ENCODE assay signal across 28 mouse cellular contexts in the genomic region with DNA sequence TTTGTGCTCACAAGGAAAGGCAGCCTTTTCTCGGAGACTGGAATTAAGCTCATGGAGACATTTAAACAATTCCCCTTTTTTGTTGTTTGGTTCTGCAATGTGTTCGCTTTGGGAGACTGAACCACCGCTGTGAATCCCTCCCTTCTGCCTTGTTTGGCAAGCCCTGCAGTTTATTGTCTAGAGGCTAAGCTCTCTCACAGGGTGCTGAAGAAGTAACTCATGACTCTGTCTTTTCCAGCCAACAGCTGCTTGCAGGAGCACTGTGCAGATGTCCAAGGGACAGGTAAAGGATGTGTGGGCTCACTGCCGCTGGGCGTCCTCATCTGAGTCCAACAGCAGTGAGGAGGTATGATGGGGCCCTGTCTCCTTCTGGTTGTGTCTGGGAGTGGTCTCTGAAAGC. TPM values are rescaled to one million over a fixed set of nuclear protein-coding genes. Genes with fewer than 3 reads are reported as not detected.
DNase-seq lines count a peak whose midpoint lies in the region; ATAC-seq and TF ChIP-seq lines count a peak whose summit lies in the region.
"Had no signal": no experiment of that assay in that cellular context is flagged by ENCODE, and none has a peak within 500 bp of the region (broad histone marks: within the 10 kb centered on the region; RNA-seq: fewer than 3 reads in every experiment).

No protein-coding gene starts in this region.

- TF ChIP-seq CTCF in hindbrain, postnatal 0 days (IDR thresholded peaks at IDR 0.05; ENCODE audit: low read depth) = no peak
- no peak for TF ChIP-seq CTCF in midbrain, postnatal 0 days (IDR thresholded peaks at IDR 0.05)

- no peak overlapping the region for H3K4me3 ChIP-seq in forebrain, embryonic 15.5 days
- no peak overlapping the region for H3K4me3 ChIP-seq in forebrain, embryonic 12.5 days (replicated peaks)
- H3K4me3 ChIP-seq in hindbrain, postnatal 0 days (ENCODE audit: low read length) = no peak overlapping the region
- no peak overlapping the region for H3K4me3 ChIP-seq in hindbrain, embryonic 10.5 days
- H3K4me3 ChIP-seq in midbrain, postnatal 0 days (ENCODE audit: low read depth, low read length) = no peak overlapping the region
- H3K4me3 ChIP-seq: embryonic facial prominence, embryonic 13.5 days; erythroblast, embryonic 14.5 days; liver, embryonic 12.5 days; stomach, embryonic 15.5 days had no signal

- no peak for ATAC-seq in forebrain, embryonic 15.5 days (replicated peaks)
- ATAC-seq in forebrain, embryonic 12.5 days (ENCODE audit: low FRiP score) = no peak
- ATAC-seq in hindbrain, postnatal 0 days = 0 out of 2 replicates have a peak, but pooled peaks have one; percentile 45
- peak; percentile 31; the same call in 1 of the 2 replicates for ATAC-seq in midbrain, postnatal 0 days (ENCODE audit: low FRiP score)
- ATAC-seq: liver, embryonic 12.5 days; liver, postnatal 0 days had no signal

- peak; percentile 15 for DNase-seq in hindbrain, postnatal 0 days (ENCODE audit: low spot score)
- DNase-seq in hindbrain, embryonic 10.5 days (ENCODE audit: low spot score) = no peak
- peak; percentile 24 for DNase-seq in brain, adult 2 months (ENCODE audit: low read depth, low spot score)
- DNase-seq in midbrain, postnatal 0 days (ENCODE audit: low spot score) = no peak
- DNase-seq in adrenal gland, postnatal 25 days = no peak
- DNase-seq: cerebellum, adult 11 months; cerebellum, adult 9-11 months; embryo, embryonic 11 days; gastrocnemius, postnatal 14 days; heart, postnatal 14 days; kidney, adult 18-20 months; kidney, postnatal 36 days; layer of hippocampus, postnatal 36 days; left cerebral cortex, postnatal 4 days; liver, postnatal 0 days; lung, postnatal 36 days; right cerebral cortex, postnatal 25 days had no signal

- peak overlapping the region; percentile 48; the same call in 1 of the 2 replicates for H3K27ac ChIP-seq in forebrain, embryonic 15.5 days (replicated peaks)
- H3K27ac ChIP-seq in forebrain, embryonic 12.5 days = no peak overlapping the region
- 0 out of 2 replicates have a peak overlapping the region, but pooled peaks have one; percentile 36 for H3K27ac ChIP-seq in hindbrain, postnatal 0 days
- H3K27ac ChIP-seq in hindbrain, embryonic 10.5 days = no peak overlapping the region
- H3K27ac ChIP-seq in midbrain, postnatal 0 days (ENCODE audit: low read depth, low read length) = 0 out of 2 replicates have a peak overlapping the region, but pooled peaks have one; percentile 38
- H3K27ac ChIP-seq: embryonic facial prominence, embryonic 13.5 days; liver, embryonic 12.5 days; stomach, embryonic 15.5 days had no signal

- no peaks in the 10 kb centered on the region for H3K27me3 ChIP-seq in forebrain, embryonic 15.5 days
- 0 out of 2 replicates have a peak, but pooled peaks cover 4% of the 10 kb centered on the region for H3K27me3 ChIP-seq in forebrain, embryonic 12.5 days
- no peaks in the 10 kb centered on the region for H3K27me3 ChIP-seq in hindbrain, postnatal 0 days (ENCODE audit: insufficient read depth, low read length)
- no peaks in the 10 kb centered on the region for H3K27me3 ChIP-seq in hindbrain, embryonic 10.5 days (ENCODE audit: insufficient read depth, poor library complexity, severe bottlenecking)
- no peaks in the 10 kb centered on the region for H3K27me3 ChIP-seq in midbrain, postnatal 0 days (ENCODE audit: insufficient read depth, low read length)
- H3K27me3 ChIP-seq: embryonic facial prominence, embryonic 13.5 days; liver, embryonic 12.5 days; stomach, embryonic 15.5 days had no signal

- no peaks in the 10 kb centered on the region for H3K9me3 ChIP-seq in forebrain, embryonic 15.5 days
- H3K9me3 ChIP-seq in forebrain, embryonic 12.5 days = no peaks in the 10 kb centered on the region
- no peaks in the 10 kb centered on the region for H3K9me3 ChIP-seq in hindbrain, postnatal 0 days (ENCODE audit: low read length)
- no peaks in the 10 kb centered on the region for H3K9me3 ChIP-seq in hindbrain, embryonic 10.5 days
- no peaks in the 10 kb centered on the region for H3K9me3 ChIP-seq in midbrain, postnatal 0 days (ENCODE audit: low read length)
- H3K9me3 ChIP-seq: embryonic facial prominence, embryonic 13.5 days; liver, embryonic 12.5 days; stomach, embryonic 15.5 days had no signal

- 23% methylated on average over 5 of the region's 5 CpGs for WGBS in forebrain, embryonic 15.5 days
- WGBS in forebrain, embryonic 12.5 days = 22% methylated on average over 5 of the region's 5 CpGs
- 32% methylated on average over 5 of the region's 5 CpGs for WGBS in hindbrain, postnatal 0 days
- WGBS in hindbrain, embryonic 10.5 days = 60% methylated on average over 5 of the region's 5 CpGs
- WGBS in midbrain, postnatal 0 days = 21% methylated on average over 5 of the region's 5 CpGs

- no peaks in the 10 kb centered on the region for H3K36me3 ChIP-seq in forebrain, embryonic 15.5 days
- H3K36me3 ChIP-seq in forebrain, embryonic 12.5 days (replicated peaks) = no peaks in the 10 kb centered on the region
- H3K36me3 ChIP-seq in hindbrain, postnatal 0 days (ENCODE audit: insufficient read depth, low read length) = no peaks in the 10 kb centered on the region
- H3K36me3 ChIP-seq in hindbrain, embryonic 10.5 days = no peaks in the 10 kb centered on the region
- H3K36me3 ChIP-seq in midbrain, postnatal 0 days (ENCODE audit: insufficient read depth, low read length) = no peaks in the 10 kb centered on the region
- H3K36me3 ChIP-seq: embryonic facial prominence, embryonic 13.5 days; liver, embryonic 12.5 days; stomach, embryonic 15.5 days had no signal

- H3K4me2 ChIP-seq in forebrain, embryonic 15.5 days (replicated peaks) = no peak overlapping the region
- no peak overlapping the region for H3K4me2 ChIP-seq in forebrain, embryonic 12.5 days
- no peak overlapping the region for H3K4me2 ChIP-seq in hindbrain, postnatal 0 days (ENCODE audit: low read depth, low read length)
- H3K4me2 ChIP-seq in midbrain, postnatal 0 days (ENCODE audit: low read depth, low read length, poor library complexity, severe bottlenecking) = no peak overlapping the region
- H3K4me2 ChIP-seq: embryonic facial prominence, embryonic 13.5 days; liver, embryonic 12.5 days; stomach, embryonic 15.5 days had no signal

- no peak overlapping the region for H3K9ac ChIP-seq in forebrain, embryonic 15.5 days (replicated peaks)
- no peak overlapping the region for H3K9ac ChIP-seq in forebrain, embryonic 12.5 days
- no peak overlapping the region for H3K9ac ChIP-seq in hindbrain, postnatal 0 days (replicated peaks; ENCODE audit: low read length)
- no peak overlapping the region for H3K9ac ChIP-seq in midbrain, postnatal 0 days (replicated peaks; ENCODE audit: low read length, poor library complexity, severe bottlenecking)
- H3K9ac ChIP-seq: embryonic facial prominence, embryonic 13.5 days; liver, embryonic 12.5 days; liver, postnatal 0 days; stomach, embryonic 15.5 days had no signal

- H3K4me1 ChIP-seq in forebrain, embryonic 15.5 days = peaks cover 4% of the 10 kb centered on the region; the same call in 1 of the 2 replicates
- H3K4me1 ChIP-seq in forebrain, embryonic 12.5 days = peaks cover 11% of the 10 kb centered on the region
- no peaks in the 10 kb centered on the region for H3K4me1 ChIP-seq in hindbrain, postnatal 0 days (ENCODE audit: insufficient read depth, low read length)
- peaks cover 8% of the 10 kb centered on the region for H3K4me1 ChIP-seq in hindbrain, embryonic 10.5 days (replicated peaks)
- H3K4me1 ChIP-seq in midbrain, postnatal 0 days (ENCODE audit: insufficient read depth, low read length) = no peaks in the 10 kb centered on the region
- H3K4me1 ChIP-seq: embryonic facial prominence, embryonic 13.5 days; liver, embryonic 12.5 days; stomach, embryonic 15.5 days had no signal

RNA-seq across cellular contexts. Expression of a gene that starts 5.3 kb away (rescaled TPM):
- 0.41 TPM in 1 of 2 replicates, not detected in the other for polyA plus RNA-seq in forebrain, embryonic 15.5 days (2015; fragmentation: Nextera tagmentation; extraction: Ambion mirVana)
- not detected in 2 replicates for polyA plus RNA-seq in forebrain, embryonic 12.5 days (2016; fragmentation: Nextera tagmentation; extraction: Ambion mirVana)
- not detected in 2 replicates for total RNA-seq in hindbrain, postnatal 0 days (2014; rRNA removed)
- polyA plus RNA-seq in hindbrain, postnatal 0 days (2015; fragmentation: Nextera tagmentation; extraction: Ambion mirVana) = 0.26 and 0.48 TPM in 2 replicates
- polyA plus RNA-seq in hindbrain, embryonic 10.5 days (2016; fragmentation: Nextera tagmentation; extraction: Ambion mirVana) = 0.25 TPM in 1 of 2 replicates, not detected in the other
- 2.8 TPM in 1 of 2 replicates, not detected in the other for total RNA-seq in midbrain, postnatal 0 days (2014; rRNA removed)
- 1.3 and 2.4 TPM in 2 replicates for polyA plus RNA-seq in midbrain, postnatal 0 days (2015; fragmentation: Nextera tagmentation; extraction: Ambion mirVana)
- 2.7 TPM in 1 of 2 replicates, not detected in the other for total RNA-seq in adrenal gland, postnatal 25 days (2021)
- total RNA-seq: gastrocnemius, postnatal 14 days; granulocyte monocyte progenitor cell, adult 5-6 weeks; heart, postnatal 14 days; layer of hippocampus, postnatal 36 days; megakaryocyte, adult 5-6 weeks; neutrophil, adult 5-6 weeks had no signal
- polyA plus RNA-seq: embryonic facial prominence, embryonic 13.5 days; erythroblast, embryonic 14.5 days; heart, embryonic 14.5 days; hindbrain, embryonic 11.5 days had no signal

Comparison
In these comparisons a context has a peak if more than half of its experiments do, and no peak if none do; other contexts are left out.
1. H3K27ac ChIP-seq: peak in forebrain, embryonic 15.5 days (single experiment), hindbrain, postnatal 0 days (single experiment) and midbrain, postnatal 0 days (single experiment); none in forebrain, embryonic 12.5 days (single experiment) and hindbrain, embryonic 10.5 days (single experiment).
2. DNase-seq: peak in hindbrain, postnatal 0 days (single experiment) and brain, adult 2 months (single experiment); none in hindbrain, embryonic 10.5 days (single experiment), midbrain, postnatal 0 days (single experiment) and adrenal gland, postnatal 25 days (single experiment).
3. ATAC-seq: peak in hindbrain, postnatal 0 days (single experiment) and midbrain, postnatal 0 days (single experiment); none in forebrain, embryonic 15.5 days (single experiment) and forebrain, embryonic 12.5 days (single experiment).